Mouse (Mus musculus) splenic B cell, adult 2 months (primary cell): Measurements from ENCODE around the gene Slc7a15.
"Not testable (repeated sequence)": the region's sequence is repeated elsewhere in the genome, so short reads cannot be mapped to it uniquely, and the experiment has no call there.

Experiments
- DNase-seq: peaks from one replicate; pipeline ENCODE4 v3.0.0-alpha.2; 2011; ENCODE audit warnings: low read depth, low spot score
- H3K27me3 ChIP-seq: 2 replicates; pipeline ENCODE4 v1.6.1; 2012; ENCODE audit warnings: mild to moderate bottlenecking, low read length, moderate library complexity, mixed read lengths; ENCODE audit not compliant: control insufficient read depth, poor library complexity, insufficient read depth, severe bottlenecking
- H3K36me3 ChIP-seq: 2 replicates; pipeline ENCODE4 v1.6.1; 2012; ENCODE audit warnings: mild to moderate bottlenecking, low read length, moderate library complexity, mixed read lengths; ENCODE audit not compliant: control insufficient read depth, poor library complexity, insufficient read depth, severe bottlenecking

Slc7a15 gene

GRCm38 (mm10) chr12:8598966-8599365 is at the start of gene Slc7a15:
Gene Slc7a15 (minus strand): TSS chr12:8599066.
- not testable (repeated sequence) for DNase-seq, H3K27me3 ChIP-seq, H3K36me3 ChIP-seq

- DNase-seq, H3K36me3 ChIP-seq, H3K27me3 ChIP-seq: not testable (repeated sequence)
These were observed 49.3 kb upstream of the Slc7a15 start for GRCm38 (mm10) chr12:8648211-8648610.

- Histone ChIP-seq H3K36me3 (no peaks in the 10 kb centered on the region), H3K27me3 (no peaks in the 10 kb centered on the region)
- DNase-seq, result no peak
These were observed 42.5 kb upstream of the Slc7a15 start for GRCm38 (mm10) chr12:8641425-8641735.

- Histone ChIP-seq H3K36me3 (no peaks in the 10 kb centered on the region), H3K27me3 (no peaks in the 10 kb centered on the region)
- peak; percentile 96 for DNase-seq
These were observed 42.0 kb upstream of the Slc7a15 start for GRCm38 (mm10) chr12:8640711-8641424.

GRCm38 (mm10) chr12:8640186-8640585 is 41.3 kb upstream of the Slc7a15 start:
- not testable (repeated sequence) for DNase-seq, H3K36me3 ChIP-seq, H3K27me3 ChIP-seq

GRCm38 (mm10) chr12:8638411-8639087 is 39.7 kb upstream of the Slc7a15 start:
- H3K27me3 ChIP-seq, H3K36me3 ChIP-seq: not testable (repeated sequence)
- DNase-seq, result peak; percentile 93

- peak; percentile 19 for DNase-seq
- Histone ChIP-seq H3K36me3 (no peaks in the 10 kb centered on the region), H3K27me3 (no peaks in the 10 kb centered on the region)
These were observed 38.1 kb upstream of the Slc7a15 start for GRCm38 (mm10) chr12:8636945-8637344.

GRCm38 (mm10) chr12:8635546-8635945 is 36.7 kb upstream of the Slc7a15 start:
- no peaks in the 10 kb centered on the region for H3K27me3 ChIP-seq
- no peak for DNase-seq

GRCm38 (mm10) chr12:8634306-8634705 is 35.4 kb upstream of the Slc7a15 start:
- no peak for DNase-seq

More at GRCm38 (mm10) chr12:8635546-8635945, 36.7 kb upstream of the Slc7a15 start:
- H3K36me3 ChIP-seq, result no peaks in the 10 kb centered on the region

GRCm38 (mm10) chr12:8632737-8633365 is 34.0 kb upstream of the Slc7a15 start:
- H3K27me3 ChIP-seq, result no peaks in the 10 kb centered on the region
- no peak for DNase-seq
- no peaks in the 10 kb centered on the region for H3K36me3 ChIP-seq

More at GRCm38 (mm10) chr12:8634306-8634705, 35.4 kb upstream of the Slc7a15 start:
- H3K36me3 ChIP-seq, result no peaks in the 10 kb centered on the region
- no peaks in the 10 kb centered on the region for H3K27me3 ChIP-seq

GRCm38 (mm10) chr12:8631691-8632090 is 32.8 kb upstream of the Slc7a15 start:
- Histone ChIP-seq H3K36me3 (no peaks in the 10 kb centered on the region), H3K27me3 (no peaks in the 10 kb centered on the region)
- no peak for DNase-seq

GRCm38 (mm10) chr12:8629537-8629936 is 30.7 kb upstream of the Slc7a15 start:
- H3K36me3 ChIP-seq, result no peaks in the 10 kb centered on the region
- no peak for DNase-seq
- H3K27me3 ChIP-seq, result no peaks in the 10 kb centered on the region

GRCm38 (mm10) chr12:8620678-8621018 is 21.8 kb upstream of the Slc7a15 start:
- no peak for DNase-seq
- H3K36me3 ChIP-seq, result no peaks in the 10 kb centered on the region
- no peaks in the 10 kb centered on the region for H3K27me3 ChIP-seq

- H3K36me3 ChIP-seq, result no peaks in the 10 kb centered on the region
- peak; percentile 39 for DNase-seq
These were observed 21.2 kb upstream of the Slc7a15 start for GRCm38 (mm10) chr12:8619827-8620677.

GRCm38 (mm10) chr12:8618271-8618670 is 19.4 kb upstream of the Slc7a15 start:
- Histone ChIP-seq H3K27me3 (no peaks in the 10 kb centered on the region), H3K36me3 (no peaks in the 10 kb centered on the region)
- no peak for DNase-seq

More at GRCm38 (mm10) chr12:8619827-8620677, 21.2 kb upstream of the Slc7a15 start:
- no peaks in the 10 kb centered on the region for H3K27me3 ChIP-seq
